24 mouse cellular contexts compared by ENCODE assay signal in genomic region chr15:79329979-79330363, GRCm38 (mm10). TPM values are rescaled to one million over a fixed set of nuclear protein-coding genes. Genes with fewer than 3 reads are reported as not detected.
DNase-seq lines count a peak whose midpoint lies in the region; ATAC-seq and TF ChIP-seq lines count a peak whose summit lies in the region.
"Had no signal": no experiment of that assay in that cellular context is flagged by ENCODE, and none has a peak within 500 bp of the region (broad histone marks: within the 10 kb centered on the region; RNA-seq: fewer than 3 reads in every experiment).

No protein-coding gene starts in this region.

- no peak for TF ChIP-seq POLR2A in thymus, adult 2 months (IDR thresholded peaks at IDR 0.05; ENCODE audit: control insufficient read depth, extremely low read depth, insufficient read depth, low read length, poor library complexity)

- intact Hi-C loops in gastrocnemius, adult 2 months (cut with DNase I) = loop anchor here (5.0 kb wide), 1 partner anchor 88 kb away; no protein-coding TSS in a partner anchor

- 89% methylated on average over 6 of the region's 6 CpGs for WGBS in kidney, embryonic 15.5 days
- WGBS in thymus, adult 2 months = 94% methylated on average over 6 of the region's 6 CpGs

- H3K27ac ChIP-seq in kidney, embryonic 15.5 days = 0 out of 2 replicates have a peak overlapping the region, but pooled peaks have one; percentile 45
- H3K27ac ChIP-seq in thymus, adult 2 months (ENCODE audit: control insufficient read depth, insufficient read depth, low read length) = no peak overlapping the region
- no peak overlapping the region for H3K27ac ChIP-seq in gastrocnemius, adult 2 months
- H3K27ac ChIP-seq: embryonic facial prominence, embryonic 15.5 days; hindbrain, embryonic 15.5 days; limb, embryonic 10.5 days; neural tube, embryonic 12.5 days had no signal

- no peak overlapping the region for H3K4me2 ChIP-seq in kidney, embryonic 15.5 days
- H3K4me2 ChIP-seq: embryonic facial prominence, embryonic 15.5 days; heart, embryonic 12.5 days; hindbrain, embryonic 15.5 days; midbrain, embryonic 11.5 days; neural tube, embryonic 12.5 days had no signal

- no peak for DNase-seq in kidney, postnatal 14 days
- DNase-seq in thymus, postnatal 0 days (ENCODE audit: low spot score) = peak; percentile 12
- no peak for DNase-seq in thymus, adult 2 months
- DNase-seq in WW6 (ENCODE audit: low read depth, low spot score) = peak; percentile 59
- DNase-seq in gastrocnemius, adult 2 months = no peak
- DNase-seq in urinary bladder, postnatal 14 days (ENCODE audit: low spot score) = no peak
- DNase-seq: adrenal gland, postnatal 10 days; cerebellum, adult 11 months; cerebellum, postnatal 14 days; kidney, postnatal 25 days; liver, postnatal 0 days; right cerebral cortex, postnatal 4 days; thymus, adult 18-20 months had no signal

- no peak for TF ChIP-seq CTCF in thymus, adult 2 months (IDR thresholded peaks at IDR 0.05; ENCODE audit: borderline replicate concordance, control insufficient read depth, extremely low read depth, insufficient read depth, low read length, poor library complexity)
- TF ChIP-seq CTCF in gastrocnemius, adult 2 months (IDR thresholded peaks at IDR 0.05) = no peak

- peaks cover 32% of the 10 kb centered on the region for H3K4me1 ChIP-seq in kidney, embryonic 15.5 days
- H3K4me1 ChIP-seq in thymus, adult 2 months (replicated peaks; ENCODE audit: control insufficient read depth, insufficient read depth, low read length) = peaks cover 22% of the 10 kb centered on the region

- H3K9ac ChIP-seq in kidney, embryonic 15.5 days = no peak overlapping the region
- H3K9ac ChIP-seq: embryonic facial prominence, embryonic 15.5 days; heart, embryonic 12.5 days; hindbrain, embryonic 15.5 days; liver, postnatal 0 days; neural tube, embryonic 12.5 days had no signal

- no peak overlapping the region for H3K4me3 ChIP-seq in kidney, embryonic 15.5 days (replicated peaks)
- no peak overlapping the region for H3K4me3 ChIP-seq in thymus, adult 2 months (ENCODE audit: control insufficient read depth, insufficient read depth, low read length)
- H3K4me3 ChIP-seq in gastrocnemius, adult 2 months = no peak overlapping the region
- H3K4me3 ChIP-seq: embryonic facial prominence, embryonic 15.5 days; heart, embryonic 12.5 days; hindbrain, embryonic 15.5 days; limb, embryonic 10.5 days; neural tube, embryonic 12.5 days had no signal

- no peaks in the 10 kb centered on the region for H3K27me3 ChIP-seq in kidney, embryonic 15.5 days
- no peaks in the 10 kb centered on the region for H3K27me3 ChIP-seq in thymus, adult 2 months (ENCODE audit: control insufficient read depth, insufficient read depth, low read length)
- H3K27me3 ChIP-seq: embryonic facial prominence, embryonic 15.5 days; heart, embryonic 12.5 days; hindbrain, embryonic 15.5 days; neural tube, embryonic 12.5 days had no signal

- no peak for ATAC-seq in kidney, embryonic 15.5 days (replicated peaks; ENCODE audit: low FRiP score)
- ATAC-seq: forebrain, embryonic 16.5 days; intestine, postnatal 0 days; liver, postnatal 0 days had no signal

- no peaks in the 10 kb centered on the region for H3K36me3 ChIP-seq in kidney, embryonic 15.5 days
- no peaks in the 10 kb centered on the region for H3K36me3 ChIP-seq in thymus, adult 2 months (ENCODE audit: control insufficient read depth, insufficient read depth, low read length)
- H3K36me3 ChIP-seq: embryonic facial prominence, embryonic 15.5 days; heart, embryonic 12.5 days; hindbrain, embryonic 15.5 days; limb, embryonic 10.5 days; neural tube, embryonic 12.5 days had no signal

- H3K9me3 ChIP-seq in kidney, embryonic 15.5 days (replicated peaks) = no peaks in the 10 kb centered on the region
- H3K9me3 ChIP-seq: embryonic facial prominence, embryonic 15.5 days; heart, embryonic 12.5 days; hindbrain, embryonic 15.5 days; limb, embryonic 10.5 days; neural tube, embryonic 12.5 days had no signal

RNA-seq across cellular contexts. Expression of gene Pla2g6, which starts 1.8 kb away (rescaled TPM):
- 16.9 and 17.7 TPM in 2 replicates for polyA plus RNA-seq in kidney, embryonic 15.5 days (2015; fragmentation: Nextera tagmentation; extraction: Ambion mirVana)
- 12.8 and 15.2 TPM in 2 replicates for polyA plus RNA-seq in thymus, postnatal 0 days (2015; fragmentation: Nextera tagmentation; extraction: Ambion mirVana)
- 65.2 and 71.4 TPM in 2 replicates for polyA plus RNA-seq in thymus, adult 2 months (2012; rRNA removed)
- total RNA-seq in gastrocnemius, adult 2 months (2021) = 10 to 100 TPM; 19.4 to 20.1 TPM

RNA-seq across cellular contexts. Expression of gene Maff, which starts 16.4 kb away (rescaled TPM):
- polyA plus RNA-seq in kidney, embryonic 15.5 days (2015; fragmentation: Nextera tagmentation; extraction: Ambion mirVana) = 3.8 and 4.4 TPM in 2 replicates
- 7.2 and 8.7 TPM in 2 replicates for polyA plus RNA-seq in thymus, postnatal 0 days (2015; fragmentation: Nextera tagmentation; extraction: Ambion mirVana)
- polyA plus RNA-seq in thymus, adult 2 months (2012; rRNA removed) = 7.4 and 8.1 TPM in 2 replicates
- 1 to 10 TPM; 4.0 to 8.8 TPM for total RNA-seq in gastrocnemius, adult 2 months (2021)

RNA-seq across cellular contexts. Expression of gene Baiap2l2, which starts 44.6 kb away (rescaled TPM):
- polyA plus RNA-seq in kidney, embryonic 15.5 days (2015; fragmentation: Nextera tagmentation; extraction: Ambion mirVana) = 13.4 and 14.3 TPM in 2 replicates
- polyA plus RNA-seq in thymus, postnatal 0 days (2015; fragmentation: Nextera tagmentation; extraction: Ambion mirVana) = 0.81 and 0.90 TPM in 2 replicates
- 0.68 and 2.9 TPM in 2 replicates for polyA plus RNA-seq in thymus, adult 2 months (2012; rRNA removed)
- total RNA-seq in gastrocnemius, adult 2 months (2021) = 1 to 10 TPM; 3.1 to 3.2 TPM
- total RNA-seq: granulocyte monocyte progenitor cell, adult 5-6 weeks; liver, adult 2 months had no signal

Comparison
In these comparisons a context has a peak if more than half of its experiments do, and no peak if none do; other contexts are left out.
1. DNase-seq: peak in thymus, postnatal 0 days (single experiment) and WW6 (single experiment); none in kidney, postnatal 14 days (single experiment), thymus, adult 2 months (single experiment), gastrocnemius, adult 2 months (single experiment) and urinary bladder, postnatal 14 days (single experiment).